Mouse (Mus musculus) CD4-positive helper T cell, adult 2 months (primary cell): ENCODE data around the gene Dll3.
"Not testable (repeated sequence)": the region's sequence is repeated elsewhere in the genome, so short reads cannot be mapped to it uniquely, and the experiment has no call there.

Experiments
- DNase-seq: peaks from one replicate; pipeline ENCODE4 v3.0.0-alpha.2; 2012; ENCODE audit warnings: low read depth, missing footprints, low spot score

Dll3 gene

GRCm38 (mm10) chr7:28251976-28252375, 50.1 kb downstream of the Dll3 start:
- no peak for DNase-seq

GRCm38 (mm10) chr7:28248957-28249356, 53.1 kb downstream of the Dll3 start:
- DNase-seq = no peak

- not testable (repeated sequence) for DNase-seq
Measured at GRCm38 (mm10) chr7:28243943-28244342, 58.1 kb downstream of the Dll3 start.
